Mouse (Mus musculus): ENCODE measurements around the gene Dcaf11.

- TF ChIP-seq CTCF (IDR thresholded peaks at IDR 0.05; ENCODE audit: low read depth, low read length) (no peak), POLR2A (IDR thresholded peaks at IDR 0.05; ENCODE audit: insufficient read depth, low read length) (no peak)
These were observed 40.9 kb upstream of the Dcaf11 start for GRCm38 (mm10) chr14:55518897-55519296.
